In genomic region chr11:49710664-49711063, GRCm38 (mm10) we compare ENCODE assay signal across 9 mouse cellular contexts. TPM values are rescaled to one million over a fixed set of nuclear protein-coding genes. Genes with fewer than 3 reads are reported as not detected.
DNase-seq lines count a peak whose midpoint lies in the region; ATAC-seq lines count a peak whose summit lies in the region.
"Had no signal": no experiment of that assay in that cellular context is flagged by ENCODE, and none has a peak within 500 bp of the region (broad histone marks: within the 10 kb centered on the region; RNA-seq: fewer than 3 reads in every experiment).

No protein-coding gene starts in this region.

- peak overlapping the region; percentile 87; the same call in 1 of the 2 replicates for H3K9ac ChIP-seq in lung, embryonic 15.5 days
- peak overlapping the region; percentile 99; the same call in 1 of the 2 replicates for H3K9ac ChIP-seq in forebrain, embryonic 16.5 days (replicated peaks; ENCODE audit: low read depth, low read length)
- no peak overlapping the region for H3K9ac ChIP-seq in limb, embryonic 15.5 days
- H3K9ac ChIP-seq in stomach, embryonic 14.5 days (replicated peaks; ENCODE audit: low read depth, low read length): no peak overlapping the region

- H3K4me3 ChIP-seq in lung, embryonic 15.5 days: peak overlapping the region; percentile 69
- H3K4me3 ChIP-seq in forebrain, embryonic 16.5 days (replicated peaks; ENCODE audit: low read length): peak overlapping the region; percentile 95
- H3K4me3 ChIP-seq in limb, embryonic 15.5 days: peak overlapping the region; percentile 97
- H3K4me3 ChIP-seq in stomach, embryonic 14.5 days (ENCODE audit: low read depth, low read length): peak overlapping the region; percentile 96; the same call in 1 of the 2 replicates

- 44% methylated on average over 2 of the region's 2 CpGs for WGBS in lung, embryonic 15.5 days
- WGBS in forebrain, embryonic 16.5 days: 61% methylated on average over 2 of the region's 2 CpGs
- 45% methylated on average over 2 of the region's 2 CpGs for WGBS in limb, embryonic 15.5 days
- WGBS in stomach, embryonic 14.5 days: 47% methylated on average over 2 of the region's 2 CpGs

- DNase-seq in lung, postnatal 25 days (ENCODE audit: low spot score): no peak
- DNase-seq in layer of hippocampus, adult 18-20 months (ENCODE audit: low spot score in 2 of 2): no peak
- no peak for DNase-seq in frontal cortex, postnatal 36 days (ENCODE audit: low spot score in 2 of 2)
- DNase-seq: cerebellum, postnatal 10 days had no signal

- peaks cover 28% of the 10 kb centered on the region for H3K4me1 ChIP-seq in lung, embryonic 15.5 days
- H3K4me1 ChIP-seq in forebrain, embryonic 16.5 days (replicated peaks; ENCODE audit: control insufficient read depth, insufficient read depth, low read length): peaks cover 33% of the 10 kb centered on the region
- peaks cover 25% of the 10 kb centered on the region for H3K4me1 ChIP-seq in limb, embryonic 15.5 days
- peaks cover 25% of the 10 kb centered on the region; the same call in 1 of the 2 replicates for H3K4me1 ChIP-seq in stomach, embryonic 14.5 days (ENCODE audit: control insufficient read depth, insufficient read depth, low read length)

- no peaks in the 10 kb centered on the region for H3K9me3 ChIP-seq in lung, embryonic 15.5 days
- H3K9me3 ChIP-seq in forebrain, embryonic 16.5 days (ENCODE audit: control insufficient read depth, low read length): no peaks in the 10 kb centered on the region
- no peaks in the 10 kb centered on the region for H3K9me3 ChIP-seq in limb, embryonic 15.5 days
- H3K9me3 ChIP-seq in stomach, embryonic 14.5 days (ENCODE audit: control insufficient read depth, low read depth, low read length): no peaks in the 10 kb centered on the region

- H3K4me2 ChIP-seq in lung, embryonic 15.5 days: peak overlapping the region; percentile 61
- H3K4me2 ChIP-seq in forebrain, embryonic 16.5 days (ENCODE audit: low read length): peak overlapping the region; percentile 73
- H3K4me2 ChIP-seq in limb, embryonic 15.5 days: peak overlapping the region; percentile 63
- peak overlapping the region; percentile 65 for H3K4me2 ChIP-seq in stomach, embryonic 14.5 days (replicated peaks; ENCODE audit: low read depth, low read length)

- ATAC-seq in lung, embryonic 15.5 days (ENCODE audit: borderline replicate concordance, extremely low read depth, low FRiP score, low TSS enrichment): no peak
- no peak for ATAC-seq in forebrain, embryonic 16.5 days
- ATAC-seq in limb, embryonic 15.5 days (ENCODE audit: insufficient number of reproducible peaks, low FRiP score, low TSS enrichment, low read depth): no peak
- no peak for ATAC-seq in stomach, embryonic 14.5 days (ENCODE audit: insufficient number of reproducible peaks, insufficient read depth, low FRiP score, low read depth)
- no peak for ATAC-seq in CD4-positive, CD25-positive, alpha-beta regulatory T cell, adult 4 months

- H3K36me3 ChIP-seq in lung, embryonic 15.5 days: peaks cover 12% of the 10 kb centered on the region
- no peaks in the 10 kb centered on the region for H3K36me3 ChIP-seq in forebrain, embryonic 16.5 days (ENCODE audit: control insufficient read depth, insufficient read depth)
- H3K36me3 ChIP-seq in limb, embryonic 15.5 days: peaks cover 18% of the 10 kb centered on the region
- no peaks in the 10 kb centered on the region for H3K36me3 ChIP-seq in stomach, embryonic 14.5 days (ENCODE audit: control insufficient read depth, insufficient read depth, low read length)

- H3K27ac ChIP-seq in lung, embryonic 15.5 days: no peak overlapping the region
- no peak overlapping the region for H3K27ac ChIP-seq in forebrain, embryonic 16.5 days (ENCODE audit: low read length)
- no peak overlapping the region for H3K27ac ChIP-seq in limb, embryonic 15.5 days
- H3K27ac ChIP-seq in stomach, embryonic 14.5 days (ENCODE audit: low read length): no peak overlapping the region

- no peaks in the 10 kb centered on the region for H3K27me3 ChIP-seq in lung, embryonic 15.5 days
- no peaks in the 10 kb centered on the region for H3K27me3 ChIP-seq in forebrain, embryonic 16.5 days (replicated peaks; ENCODE audit: control insufficient read depth, insufficient read depth, low read length)
- no peaks in the 10 kb centered on the region for H3K27me3 ChIP-seq in limb, embryonic 15.5 days
- no peaks in the 10 kb centered on the region for H3K27me3 ChIP-seq in stomach, embryonic 14.5 days (ENCODE audit: control insufficient read depth, insufficient read depth, low read length)

RNA-seq across cellular contexts. Expression of gene Cnot6, which starts 1.9 kb away (rescaled TPM):
- polyA plus RNA-seq in lung, embryonic 15.5 days (2015; fragmentation: Nextera tagmentation; extraction: Ambion mirVana): 61.9 and 62.6 TPM in 2 replicates
- polyA plus RNA-seq in forebrain, embryonic 16.5 days (2015; fragmentation: Nextera tagmentation; extraction: Ambion mirVana): 55.1 and 68.1 TPM in 2 replicates
- 40.1 and 47.9 TPM in 2 replicates for polyA plus RNA-seq in limb, embryonic 15.5 days (2015; fragmentation: Nextera tagmentation; extraction: Ambion mirVana)
- 59.8 and 62.6 TPM in 2 replicates for polyA plus RNA-seq in stomach, embryonic 14.5 days (2014; fragmentation: Nextera tagmentation; extraction: Ambion mirVana)
- 10 to 100 TPM; 19.6 to 30.0 TPM for polyA plus RNA-seq in CD4-positive, CD25-positive, alpha-beta regulatory T cell, adult 4 months (2017; shearing (Covaris generic))
- total RNA-seq in layer of hippocampus, adult 18-20 months (2021): 10 to 100 TPM; 48.3 to 48.8 TPM

RNA-seq across cellular contexts. Expression of gene Scgb3a1, which starts 47.3 kb away (rescaled TPM):
- polyA plus RNA-seq in lung, embryonic 15.5 days (2015; fragmentation: Nextera tagmentation; extraction: Ambion mirVana): 0.81 TPM in 1 of 2 replicates, not detected in the other
- not detected in 2 replicates for polyA plus RNA-seq in forebrain, embryonic 16.5 days (2015; fragmentation: Nextera tagmentation; extraction: Ambion mirVana)
- not detected in 2 replicates for polyA plus RNA-seq in limb, embryonic 15.5 days (2015; fragmentation: Nextera tagmentation; extraction: Ambion mirVana)
- polyA plus RNA-seq in stomach, embryonic 14.5 days (2014; fragmentation: Nextera tagmentation; extraction: Ambion mirVana): not detected in 2 replicates
- under 1 TPM in 1 of 2 experiments, not detected in 1; 0.56 TPM for polyA plus RNA-seq in CD4-positive, CD25-positive, alpha-beta regulatory T cell, adult 4 months (2017; shearing (Covaris generic))
- not detected for total RNA-seq in layer of hippocampus, adult 18-20 months (2021)

Comparison
In these comparisons a context has a peak if more than half of its experiments do, and no peak if none do; other contexts are left out.
1. H3K9ac ChIP-seq: peak in lung, embryonic 15.5 days (single experiment) and forebrain, embryonic 16.5 days (single experiment); none in limb, embryonic 15.5 days (single experiment) and stomach, embryonic 14.5 days (single experiment).
2. Peak in every context shown above with its lines, with median percentiles within 50 percentile points of each other: H3K4me2 ChIP-seq and H3K4me3 ChIP-seq.